Mouse (Mus musculus) liver, embryonic 14.5 days (tissue): ENCODE measurements around the gene Ap1g1. TPM values are rescaled to one million over a fixed set of nuclear protein-coding genes. Genes with fewer than 3 reads are reported as not detected.

Source experiments
- ATAC-seq: fragments of 200-750 bp; cut with Nextera tagmentation; 2 replicates; pipeline ENCODE4 v1.8.0; 2017; ENCODE audit warnings: moderate number of reproducible peaks, mild to moderate bottlenecking, moderate library complexity; ENCODE audit not compliant: insufficient read depth
- DNase-seq, 3 experiments: peaks; one replicate each; pipeline ENCODE4 v3.0.0-alpha.2; 2012 to 2013; ENCODE audit warnings: low read depth in 3 of 3, low spot score in 3 of 3
- H3K27ac ChIP-seq: fragments of 300-500 bp; sonication (generic); 2 replicates; pipeline ENCODE4 v1.5.1; 2014; ENCODE audit warnings: moderate library complexity, mild to moderate bottlenecking, control low read depth, inconsistent platforms
- H3K27me3 ChIP-seq: fragments of 300-500 bp; sonication (generic); 2 replicates; pipeline ENCODE4 v1.6.1; 2014; ENCODE audit warnings: mild to moderate bottlenecking, low read length, moderate library complexity; ENCODE audit not compliant: control insufficient read depth, insufficient read depth
- H3K36me3 ChIP-seq: fragments of 300-500 bp; sonication (generic); replicated peaks from 2 replicates; pipeline ENCODE4 v1.6.1; 2014; ENCODE audit warnings: low read depth; ENCODE audit not compliant: control insufficient read depth, insufficient read depth
- H3K4me1 ChIP-seq, 2 experiments: fragments of 200-500 bp in 1 of 2; fragments of 300-500 bp in 1 of 2; sonication (generic) in 1 of 2; replicated peaks; 2 replicates each; pipeline ENCODE4 v1.6.1; 2012 to 2014; ENCODE audit warnings: antibody characterized with exemption in 1 of 2, inconsistent platforms in 1 of 2, low read length in 1 of 2; ENCODE audit not compliant: control insufficient read depth in 2 of 2, insufficient read depth in 2 of 2
- H3K4me2 ChIP-seq: fragments of 300-500 bp; sonication (generic); 2 replicates; pipeline ENCODE4 v1.6.1; 2014; ENCODE audit warnings: low read depth, mild to moderate bottlenecking, control low read depth, moderate library complexity
- H3K4me3 ChIP-seq, 2 experiments: fragments of 200-500 bp in 1 of 2; fragments of 300-500 bp in 1 of 2; sonication (generic) in 1 of 2; 2 replicates each; pipeline ENCODE4 v1.5.1; 2012 to 2014; ENCODE audit warnings: low read depth in 2 of 2, low read length in 2 of 2, mild to moderate bottlenecking in 2 of 2, control low read depth in 1 of 2, inconsistent platforms in 1 of 2, moderate library complexity in 1 of 2; ENCODE audit not compliant: insufficient read depth in 1 of 2
- H3K9ac ChIP-seq: fragments of 300-500 bp; sonication (generic); replicated peaks from 2 replicates; pipeline ENCODE4 v1.6.1; 2014; ENCODE audit warnings: mild to moderate bottlenecking, control low read depth, moderate library complexity
- H3K9me3 ChIP-seq: fragments of 300-500 bp; sonication (generic); 2 replicates; pipeline ENCODE4 v1.6.1; 2016; ENCODE audit warnings: low read length, mixed read lengths; ENCODE audit not compliant: control insufficient read depth
- CTCF ChIP-seq: IDR thresholded peaks from 2 replicates; pipeline ENCODE4 v1.5.1; 2016; ENCODE audit warnings: antibody characterized with exemption, low read depth, control low read depth
- EP300 ChIP-seq: IDR thresholded peaks from 2 replicates; pipeline ENCODE4 v1.6.1; 2016; ENCODE audit warnings: antibody characterized with exemption, low read depth
- WGBS: fragments of 180-500 bp; shearing (Covaris S2); extraction: QIAGEN DNeasy Blood & Tissue Kit; methylation state at CpG from one replicate; pipeline ENCODE4 v1.1.7; 2014; ENCODE audit not compliant: insufficient replicate concordance; 5-methylcytosine and 5-hydroxymethylcytosine counted together
- polyA plus RNA-seq, 2 experiments: library from polyadenylated mRNA; depleted of rRNA in 1 of 2; stranded (reverse) in 1 of 2; unstranded in 1 of 2; fragments of >200 nt; fragmentation: Nextera tagmentation in 1 of 2; extraction: Ambion mirVana in 1 of 2; gene quantifications; 2 replicates each; pipeline versions ENCODE4 v1.2.1 to v1.2.3; 2012 to 2014

Ap1g1 gene
- polyA plus RNA-seq, 2 experiments, result 10.0 to 13.8 TPM

DNA sequence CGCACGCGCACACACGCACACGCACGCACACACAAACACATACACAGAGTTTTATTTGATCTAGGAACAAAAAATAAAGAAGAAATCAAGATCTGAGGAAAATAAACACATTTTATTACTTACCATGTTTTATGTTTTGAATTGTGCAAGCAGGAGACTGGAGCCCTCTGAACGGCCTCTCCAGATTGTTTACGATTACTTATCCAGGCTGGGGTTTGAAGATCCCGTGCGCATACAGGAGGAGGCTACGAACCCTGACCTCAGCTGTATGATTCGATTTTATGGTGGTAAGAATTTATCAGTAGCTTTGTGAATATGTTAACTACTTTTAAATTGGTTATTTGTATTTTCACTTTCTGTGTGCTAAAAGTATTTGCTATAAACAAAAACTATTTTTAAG, 117.0 kb downstream of the Ap1g1 start:
- TF ChIP-seq CTCF (no peak), EP300 (no peak)
- Histone ChIP-seq H3K27ac (no peak overlapping the region), H3K9me3 (no peaks in the 10 kb centered on the region; the same call in 1 of the 2 replicates), H3K9ac (no peak overlapping the region), H3K4me2 (no peak overlapping the region), H3K27me3 (no peaks in the 10 kb centered on the region), H3K4me3 (no peak overlapping the region), H3K4me1 (peaks cover 4 to 6% of the 10 kb centered on the region in 2 experiments; a peak in 2 of 4 replicates), H3K36me3 (peaks cover 5% of the 10 kb centered on the region; the same call in 1 of the 2 replicates)
- ATAC-seq (no peak), DNase-seq (no peak)
- 88% methylated on average over 12 of the region's 12 CpGs for WGBS

DNA sequence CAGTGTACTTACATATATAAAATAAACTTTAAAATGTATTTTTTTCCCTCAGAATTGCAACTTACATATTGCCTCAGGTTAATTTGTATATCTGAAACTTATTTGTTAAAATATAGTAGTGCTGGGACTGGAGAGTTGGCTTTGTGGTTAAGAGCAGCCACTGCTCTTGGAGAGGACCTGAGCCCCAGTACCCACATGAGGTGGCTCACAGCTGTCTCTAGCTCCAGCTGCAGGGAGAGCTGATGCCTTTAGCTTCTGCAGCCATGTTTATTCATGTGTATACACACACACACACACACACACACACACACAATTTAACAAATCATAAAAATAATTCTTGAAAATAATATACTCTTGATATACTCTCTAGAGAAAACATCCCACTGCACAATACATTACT, 124.0 kb downstream of the Ap1g1 start:
- H3K4me2 ChIP-seq, result no peak overlapping the region
- H3K27ac ChIP-seq, result no peak overlapping the region
- H3K36me3 ChIP-seq, result peaks cover 11% of the 10 kb centered on the region; the same call in 1 of the 2 replicates
- H3K4me3 ChIP-seq, result no peak overlapping the region
- no peaks in the 10 kb centered on the region for H3K9me3 ChIP-seq
- no peak for ATAC-seq
- TF ChIP-seq CTCF, result no peak
- no peak for TF ChIP-seq EP300
- DNase-seq, result no peak
- H3K4me1 ChIP-seq, result no peaks in the 10 kb centered on the region
- H3K9ac ChIP-seq, result no peak overlapping the region
- no peaks in the 10 kb centered on the region for H3K27me3 ChIP-seq

DNA sequence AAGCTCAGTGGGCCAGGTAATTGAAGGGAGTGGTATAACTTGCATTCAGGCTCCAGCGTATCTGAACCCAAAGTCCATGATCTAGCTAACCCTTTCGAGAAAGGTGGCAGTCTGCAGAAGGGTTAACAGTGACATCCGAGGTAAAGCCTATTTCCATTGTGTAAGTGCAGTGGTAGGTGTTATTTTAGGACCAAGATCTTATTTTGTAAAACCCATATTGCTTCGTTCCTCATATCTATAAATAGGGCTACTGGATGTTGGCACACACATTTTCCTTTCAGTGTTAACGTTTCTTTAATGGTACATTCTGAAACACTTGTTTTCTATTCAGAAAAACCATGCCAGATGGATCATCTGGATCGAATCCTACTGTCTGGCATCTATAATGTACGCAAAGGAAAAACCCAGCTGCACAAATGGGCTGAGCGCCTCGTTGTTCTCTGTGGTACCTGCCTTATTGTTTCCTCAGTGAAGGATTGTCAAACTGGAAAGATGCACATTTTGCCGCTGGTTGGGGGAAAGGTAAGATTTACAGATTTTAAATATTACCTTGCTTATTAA, 125.6 kb downstream of the Ap1g1 start:
- Histone ChIP-seq H3K36me3 (peaks cover 18% of the 10 kb centered on the region; the same call in 1 of the 2 replicates), H3K4me1 (no peaks in the 10 kb centered on the region), H3K27me3 (no peaks in the 10 kb centered on the region), H3K9ac (no peak overlapping the region), H3K27ac (no peak overlapping the region), H3K4me3 (no peak overlapping the region), H3K4me2 (no peak overlapping the region), H3K9me3 (no peaks in the 10 kb centered on the region)
- ATAC-seq (no peak), DNase-seq (no peak)
- TF ChIP-seq CTCF, result no peak
- TF ChIP-seq EP300, result no peak
- WGBS, result 74% methylated on average over 10 of the region's 10 CpGs

DNA sequence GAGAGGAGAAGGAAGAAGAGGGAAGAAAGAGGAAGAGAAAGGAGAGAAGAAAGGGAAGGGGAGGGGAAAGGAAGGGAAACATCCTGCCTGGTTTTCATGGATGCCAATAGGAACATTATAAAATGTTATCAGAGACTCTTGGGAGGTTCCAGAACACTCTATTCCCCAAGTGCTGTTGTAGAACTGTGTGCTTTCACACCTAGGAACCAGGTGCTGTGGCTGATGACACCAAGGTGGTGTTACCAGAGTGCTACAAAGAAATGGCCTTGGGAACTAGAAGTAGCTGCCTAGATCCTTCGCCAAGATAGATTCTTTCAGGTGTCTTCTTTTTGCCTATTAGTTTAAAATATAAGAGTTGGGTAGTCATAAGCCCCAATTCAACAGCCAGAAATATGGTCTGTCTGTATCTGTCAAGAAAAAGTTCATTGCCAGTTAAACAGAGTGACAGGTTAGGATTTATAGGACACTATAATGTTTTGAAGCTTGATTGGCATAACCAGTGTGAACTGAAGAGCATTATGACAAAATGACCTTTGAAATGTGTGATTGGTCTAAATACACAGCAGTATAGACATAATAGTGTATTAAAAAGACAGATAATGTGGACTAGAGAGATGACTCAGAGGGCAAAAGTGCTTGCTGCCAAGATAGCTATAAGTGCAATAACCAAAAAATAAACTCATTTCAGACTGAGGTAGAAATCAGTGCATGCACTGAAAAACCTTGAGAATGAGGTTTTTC, 126.7 kb downstream of the Ap1g1 start:
- WGBS, result 79% methylated on average over 1 of the region's 1 CpGs
- no peaks in the 10 kb centered on the region for H3K4me1 ChIP-seq
- no peaks in the 10 kb centered on the region for H3K27me3 ChIP-seq
- ATAC-seq, result no peak
- no peak overlapping the region for H3K4me2 ChIP-seq
- no peaks in the 10 kb centered on the region for H3K9me3 ChIP-seq
- peaks cover 23% of the 10 kb centered on the region for H3K36me3 ChIP-seq
- no peak for DNase-seq
- H3K27ac ChIP-seq, result no peak overlapping the region
- TF ChIP-seq EP300 (no peak), CTCF (no peak)
- H3K4me3 ChIP-seq, result no peak overlapping the region
- H3K9ac ChIP-seq, result no peak overlapping the region

DNA sequence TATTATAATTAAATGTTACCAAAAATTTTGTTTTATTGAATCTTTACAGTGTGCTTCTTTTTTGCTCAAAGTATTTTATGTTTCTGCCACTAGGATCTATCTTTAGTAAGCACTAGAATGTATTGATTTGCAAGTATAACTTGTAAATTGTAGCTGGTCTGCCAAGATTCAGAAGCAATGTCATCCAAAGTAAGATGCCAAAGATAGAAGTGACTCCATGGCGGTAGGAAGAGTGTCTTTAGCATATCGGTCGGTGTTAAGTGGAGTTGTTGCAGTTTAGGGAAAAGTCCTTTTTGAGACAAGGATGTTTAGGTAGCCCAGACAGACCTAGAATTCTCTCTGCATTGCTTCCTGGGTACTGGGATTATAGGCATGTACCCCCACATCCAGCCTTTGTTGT, 128.6 kb downstream of the Ap1g1 start:
- TF ChIP-seq CTCF (no peak), EP300 (no peak)
- Histone ChIP-seq H3K4me2 (no peak overlapping the region), H3K27ac (no peak overlapping the region), H3K9me3 (no peaks in the 10 kb centered on the region), H3K4me1 (no peaks in the 10 kb centered on the region), H3K27me3 (no peaks in the 10 kb centered on the region), H3K4me3 (no peak overlapping the region), H3K36me3 (peaks cover 21% of the 10 kb centered on the region), H3K9ac (no peak overlapping the region)
- DNase-seq, result no peak
- 91% methylated on average over 3 of the region's 3 CpGs for WGBS
- no peak for ATAC-seq
